Mouse (Mus musculus) ovary, postnatal 36 days (tissue): ENCODE data around the gene Rnf168.

Experiments used
- DNase-seq: peaks from one replicate; pipeline ENCODE4 v3.0.0; 2022; ENCODE audit warnings: low spot score, mixed read lengths

Rnf168 gene

DNA sequence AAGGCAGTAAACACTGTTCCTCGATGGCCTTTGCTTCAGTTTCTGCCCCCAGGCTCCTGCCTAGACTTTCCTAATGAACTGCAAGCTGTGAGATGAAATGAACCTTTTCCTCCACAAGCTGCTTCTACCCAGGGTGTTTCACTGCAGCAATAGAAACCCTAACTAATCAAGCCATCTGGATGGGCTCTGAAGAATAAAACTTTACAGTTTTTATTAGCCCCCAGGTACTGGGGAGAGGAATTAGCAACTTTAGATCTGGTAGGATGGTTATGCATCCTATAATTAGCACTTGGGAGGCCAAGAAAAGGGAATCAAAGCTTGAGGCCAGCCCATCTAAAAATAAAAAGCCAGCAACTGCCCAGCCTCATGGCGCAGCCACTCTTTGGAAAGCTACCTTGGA is 39.3 kb downstream of the Rnf168 start:
- DNase-seq: no peak

DNA sequence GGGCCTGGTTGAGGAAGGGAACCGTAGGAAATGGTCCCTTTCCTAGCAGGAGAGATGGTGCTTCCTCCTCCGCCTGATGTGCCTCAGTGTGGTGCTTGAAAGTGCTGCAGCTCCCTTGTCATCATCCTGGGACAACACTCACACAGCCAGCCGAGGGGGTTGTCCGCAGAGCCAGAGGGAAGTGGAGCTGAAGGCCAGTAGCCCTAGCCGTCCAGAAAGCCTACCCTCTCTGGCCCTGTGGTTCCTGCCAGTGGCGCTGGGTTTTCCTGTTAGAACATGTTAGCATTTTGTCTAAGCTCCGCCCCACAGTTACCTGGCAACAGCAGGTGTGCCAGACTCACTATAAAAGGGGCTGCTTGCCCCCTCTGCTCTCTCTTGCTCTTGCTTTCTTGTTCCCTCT is 46.7 kb downstream of the Rnf168 start:
- DNase-seq: no peak

DNA sequence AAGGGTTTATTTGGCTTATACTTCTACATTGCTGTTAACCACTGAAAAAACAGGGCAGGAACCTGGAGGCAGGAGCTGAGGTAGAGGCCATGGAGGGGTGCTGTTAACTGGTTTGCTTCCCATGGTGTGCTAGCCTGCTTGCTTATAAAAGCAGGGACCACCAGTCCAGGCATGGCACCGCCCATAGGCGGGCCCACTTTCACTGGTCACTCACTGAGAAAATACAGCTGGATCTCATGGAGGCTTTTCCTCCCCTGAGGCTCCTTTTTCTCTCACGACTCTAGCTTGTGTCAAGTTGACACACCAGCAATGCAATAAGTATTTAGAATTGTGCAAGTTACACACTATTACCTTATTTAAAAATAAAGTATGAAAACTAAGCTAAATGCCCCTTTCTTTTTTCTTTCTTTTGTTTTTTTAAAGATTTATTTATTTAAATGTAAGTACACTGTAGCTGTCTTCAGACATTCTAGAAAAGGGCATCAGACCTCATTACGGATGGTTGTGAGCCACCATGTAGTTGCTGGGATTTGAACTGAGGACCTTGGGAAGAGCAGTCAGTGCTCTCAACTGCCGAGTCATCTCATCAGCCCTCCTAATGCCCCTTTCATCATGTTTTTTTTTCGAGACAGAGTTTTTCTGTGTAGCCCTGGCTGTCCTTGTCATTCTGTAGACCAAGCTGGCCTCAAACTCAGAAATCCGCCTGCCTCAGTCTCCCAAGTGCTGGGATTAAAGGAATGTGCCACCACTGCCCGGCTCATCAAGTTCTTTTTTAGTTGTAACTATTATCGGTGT is 53.8 kb downstream of the Rnf168 start:
- no peak for DNase-seq

DNA sequence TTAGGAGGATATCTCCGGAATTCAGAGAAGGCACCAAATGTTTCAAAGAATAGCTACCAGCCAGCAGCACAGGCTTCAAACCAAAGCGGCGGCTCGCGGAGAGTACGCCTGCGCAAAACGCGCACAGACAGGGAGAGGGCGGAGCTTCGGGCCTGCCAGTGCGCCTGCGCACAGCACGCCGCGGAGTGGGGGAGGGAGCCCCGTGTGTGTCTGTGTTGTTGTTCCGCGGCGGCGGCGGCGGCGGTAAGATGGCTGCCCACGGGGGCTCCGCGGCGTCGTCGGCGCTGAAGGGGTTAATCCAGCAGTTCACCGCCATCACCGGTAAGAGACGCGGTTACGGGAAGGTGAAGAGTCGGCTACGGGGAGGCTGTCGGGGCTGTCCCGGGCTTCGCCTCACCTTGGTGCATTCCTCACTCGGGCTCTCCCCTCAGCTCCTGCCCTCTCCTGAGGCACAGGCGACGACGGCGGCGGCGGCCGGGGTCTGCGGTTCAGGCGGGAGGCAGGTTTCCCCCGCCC is 54.8 kb downstream of the Rnf168 start, which contains the start of gene Ubxn7:
Gene Ubxn7, plus strand, starts transcription at position 218 of the 516 bp plus-strand sequence.
- peak; percentile 99 for DNase-seq

- DNase-seq: peak; percentile 59
These were observed 55.6 kb downstream of the Rnf168 start for GRCm38 (mm10) chr16:32332556-32333511.

DNA sequence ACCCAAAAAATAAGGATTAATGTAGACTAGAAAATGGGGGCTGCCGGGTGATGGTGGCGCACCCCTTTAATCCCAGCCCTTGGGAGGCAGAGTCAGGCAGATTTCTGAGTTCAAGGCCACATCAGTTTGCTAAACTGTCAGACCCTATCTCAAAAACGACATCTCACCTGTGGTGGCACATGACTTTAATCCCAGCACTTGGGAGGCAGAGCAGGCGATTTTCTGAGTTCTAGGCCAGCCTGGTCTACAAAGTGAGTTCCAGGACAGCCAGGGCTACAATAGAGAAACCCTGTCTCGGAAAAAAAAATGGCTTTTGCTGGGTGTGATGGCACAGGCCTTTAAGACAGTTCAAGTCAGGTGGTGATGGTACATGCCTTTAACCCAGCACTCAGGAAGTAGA is 57.9 kb downstream of the Rnf168 start:
- DNase-seq: no peak

DNA sequence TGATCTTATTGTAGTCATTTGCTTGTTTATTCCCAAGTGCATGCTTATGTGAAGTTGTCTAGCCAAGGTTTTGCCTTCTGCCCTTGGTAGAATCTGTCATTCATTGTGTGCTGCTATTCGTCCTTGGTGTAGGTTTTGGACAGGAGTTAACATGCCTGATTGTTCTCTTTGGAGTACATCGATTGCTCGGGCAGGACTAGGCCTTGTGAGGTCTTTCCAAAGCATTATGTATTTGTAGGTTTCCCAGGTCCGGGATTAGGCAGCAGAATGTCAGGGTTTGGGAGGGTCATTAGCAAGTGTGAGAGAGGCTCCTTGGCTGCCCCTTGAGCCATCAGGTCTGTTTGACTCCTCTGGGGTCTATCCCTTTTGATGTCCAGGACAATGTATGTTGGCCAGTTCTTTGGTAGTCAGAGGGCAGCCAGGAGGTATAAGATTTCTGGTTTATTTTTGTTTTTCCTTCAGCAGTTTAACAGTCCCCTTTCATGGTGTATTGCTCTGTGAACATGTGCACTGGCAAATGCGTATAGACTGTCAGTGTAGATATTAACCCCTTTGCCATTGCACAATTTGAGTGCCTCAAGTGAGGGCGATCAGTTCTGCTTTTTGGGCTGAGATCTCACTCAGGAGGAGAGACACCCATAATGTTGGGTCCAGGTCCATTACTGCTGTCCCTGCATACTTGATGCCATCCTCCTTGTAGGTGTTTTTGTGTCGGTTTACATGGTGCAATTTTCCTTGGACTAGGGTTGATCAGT is 58.9 kb downstream of the Rnf168 start:
- no peak for DNase-seq

DNA sequence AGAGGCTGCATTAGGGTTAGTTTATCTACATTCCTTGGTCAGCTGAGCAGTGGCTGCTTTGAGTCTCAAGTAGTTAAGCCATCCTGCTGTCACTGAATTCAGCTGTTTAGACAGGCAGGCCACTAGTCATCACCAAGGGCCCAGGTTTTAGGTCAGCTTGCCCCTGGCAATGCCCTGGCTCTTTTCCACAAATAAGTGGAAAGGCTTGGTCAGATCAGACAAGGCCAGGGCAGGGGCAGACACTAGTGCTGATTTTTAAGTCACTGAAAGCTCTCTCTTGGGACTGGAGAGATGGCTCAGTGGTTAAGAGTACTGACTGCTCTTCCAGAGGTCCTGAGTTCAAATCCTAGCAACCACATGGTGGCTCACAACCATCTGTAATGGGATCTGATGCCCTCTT is 59.7 kb downstream of the Rnf168 start:
- DNase-seq: peak; percentile 28

- no peak for DNase-seq
These were observed 63.2 kb downstream of the Rnf168 start for GRCm38 (mm10) chr16:32340451-32340850.

DNA sequence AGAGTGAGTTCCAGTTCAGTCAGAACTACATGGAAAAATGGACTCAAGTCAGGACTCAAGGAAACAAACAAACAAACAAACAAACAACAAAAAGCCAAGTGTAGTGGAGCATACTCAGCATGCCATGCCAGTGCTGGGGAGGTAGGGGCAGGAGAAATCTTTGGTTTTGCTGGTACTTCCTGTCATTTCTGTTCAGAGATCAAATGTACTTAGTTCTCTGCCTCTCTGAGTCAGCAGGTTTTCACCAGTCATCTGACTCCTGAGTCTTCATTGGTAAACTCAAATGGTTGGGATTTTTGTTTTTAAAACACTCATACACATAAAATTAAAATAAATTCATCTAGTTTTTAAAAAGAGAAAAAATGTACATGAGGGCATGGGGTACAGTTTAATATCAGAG is 68.3 kb downstream of the Rnf168 start:
- DNase-seq: no peak

DNA sequence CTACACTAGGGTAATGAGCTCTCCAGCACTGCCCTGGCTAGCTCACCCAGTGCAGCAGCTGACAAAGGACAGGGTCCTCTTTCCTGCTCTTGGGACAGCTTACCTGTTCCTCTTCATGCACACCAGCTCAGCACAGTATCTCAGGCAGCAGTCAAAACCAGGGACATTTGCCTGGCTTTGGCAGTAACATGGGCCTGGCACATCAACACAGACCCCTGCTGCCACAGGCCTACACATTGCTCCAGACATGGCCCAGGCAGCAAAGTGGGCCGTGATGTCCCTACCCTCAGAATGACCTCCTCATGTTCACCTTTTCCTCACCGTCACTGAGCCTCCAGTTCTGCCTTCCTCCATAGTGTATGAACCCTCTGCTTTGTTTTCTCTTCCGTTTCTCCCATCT is 73.5 kb downstream of the Rnf168 start:
- no peak for DNase-seq
